Mouse (Mus musculus) testis, adult 2 months (tissue): Measurements from ENCODE around the gene Zbtb7a.
A peak's percentile ranks its signal among the peaks of the same experiment; 100 is the strongest.

ENCODE experiments used
- CTCF ChIP-seq: fragments of 200-500 bp; IDR thresholded peaks from 2 replicates; pipeline ENCODE4 v1.5.1; 2012; ENCODE audit warnings: low read depth, mild to moderate bottlenecking, inconsistent platforms, low read length, moderate library complexity; ENCODE audit not compliant: control insufficient read depth, insufficient read depth, insufficient replicate concordance
- POLR2A ChIP-seq: fragments of 200-500 bp; IDR thresholded peaks from 2 replicates; pipeline ENCODE4 v1.6.1; 2012; ENCODE audit warnings: low read depth, mild to moderate bottlenecking, inconsistent platforms, low read length, moderate library complexity; ENCODE audit not compliant: control insufficient read depth

- TF ChIP-seq CTCF (peak; percentile 2; the same call in 1 of the 2 replicates), POLR2A (peak; percentile 100)
These were observed 41.6 kb downstream of the Zbtb7a start, which contains the start of gene Eef2 for GRCm38 (mm10) chr10:81176466-81177271.
